Mouse (Mus musculus): ENCODE data around the gene Gapvd1.
"Not testable (repeated sequence)": the region's sequence is repeated elsewhere in the genome, so short reads cannot be mapped to it uniquely, and the experiment has no call there.

The Gapvd1 gene

DNA sequence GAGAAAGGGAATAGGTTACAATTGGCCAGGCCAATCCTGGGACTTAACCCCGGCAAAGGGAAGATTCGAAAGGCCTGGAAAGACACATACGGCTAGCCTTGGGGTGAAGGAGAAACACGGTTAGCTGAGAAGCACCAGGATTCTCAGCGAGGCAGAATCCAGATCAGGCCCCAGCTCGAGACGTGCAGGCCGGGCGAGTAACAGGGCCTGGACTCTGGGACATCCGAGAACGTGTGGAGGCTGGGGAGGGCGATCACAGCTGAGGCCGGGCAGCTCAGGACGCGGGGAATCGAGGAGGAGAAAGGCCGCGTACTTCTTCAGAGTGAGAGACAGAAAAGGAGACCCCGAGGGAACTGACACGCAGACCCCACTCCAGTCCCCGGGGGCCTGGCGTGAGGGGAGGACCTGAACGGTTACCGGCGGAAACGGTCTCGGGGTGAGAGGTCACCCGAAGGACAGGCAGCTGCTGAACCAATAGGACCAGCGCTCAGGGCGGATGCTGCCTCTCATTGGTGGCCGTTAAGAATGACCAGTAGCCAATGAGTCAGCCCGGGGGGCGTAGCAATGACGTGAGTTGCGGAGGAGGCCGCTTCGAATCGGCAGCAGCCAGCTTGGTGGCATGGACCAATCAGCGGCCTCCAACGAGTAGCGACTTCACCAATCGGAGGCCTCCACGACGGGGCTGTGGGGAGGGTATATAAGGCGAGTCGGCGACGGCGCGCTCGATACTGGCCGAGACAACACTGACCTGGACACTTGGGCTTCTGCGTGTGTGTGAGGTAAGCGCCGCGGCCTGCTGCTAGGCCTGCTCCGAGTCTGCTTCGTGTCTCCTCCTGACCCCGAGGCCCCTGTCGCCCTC lies 16.6 kb upstream of the Gapvd1 start, which contains the start of gene Hspa5:
Hspa5 (plus strand) TSS at position 603 of the 859 bp plus-strand sequence.
- DNase-seq (ENCODE audit: low spot score in 2 of 2): peak; percentile 97 to 99

DNA sequence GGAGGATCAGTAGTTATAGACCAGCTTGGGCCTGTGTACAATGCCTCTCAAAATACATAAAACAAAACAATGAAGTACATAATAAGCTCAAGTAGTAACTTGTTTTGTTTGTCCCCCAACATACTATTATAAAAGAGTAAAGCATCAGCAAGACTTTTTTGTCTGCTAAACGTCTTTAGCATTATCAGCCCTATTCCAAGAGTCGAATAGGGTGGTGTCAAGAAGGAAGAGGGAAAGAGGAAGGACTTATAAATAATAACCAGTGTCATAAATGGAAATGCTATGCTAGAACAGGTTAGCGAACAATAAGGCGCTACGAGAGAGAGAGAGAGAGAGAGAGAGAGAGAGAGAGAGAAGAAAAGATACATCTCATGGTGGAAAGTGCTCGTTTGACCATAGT lies 15.9 kb upstream of the Gapvd1 start:
- DNase-seq (ENCODE audit: low spot score in 2 of 2): no peak

DNA sequence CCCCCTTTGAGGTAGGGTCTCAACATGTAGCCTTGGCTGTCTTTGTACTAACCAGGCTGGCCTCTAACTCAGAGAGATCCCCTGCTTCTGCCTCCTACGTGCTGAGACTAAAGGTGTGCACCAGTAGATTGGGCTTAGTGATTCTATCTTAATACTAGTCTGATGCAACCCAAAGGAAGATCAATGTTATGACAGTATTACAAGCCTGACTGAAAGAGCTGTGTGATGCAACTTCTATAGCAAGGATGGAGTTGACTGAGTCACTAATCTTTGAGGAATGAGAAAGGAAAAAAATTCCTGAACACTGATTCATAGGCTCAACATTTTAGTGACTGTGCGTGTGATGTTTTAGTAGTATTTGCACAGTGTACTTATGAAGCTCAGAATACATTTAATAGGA lies 15.0 kb upstream of the Gapvd1 start:
- no peak for DNase-seq (ENCODE audit: low spot score in 2 of 2)

DNA sequence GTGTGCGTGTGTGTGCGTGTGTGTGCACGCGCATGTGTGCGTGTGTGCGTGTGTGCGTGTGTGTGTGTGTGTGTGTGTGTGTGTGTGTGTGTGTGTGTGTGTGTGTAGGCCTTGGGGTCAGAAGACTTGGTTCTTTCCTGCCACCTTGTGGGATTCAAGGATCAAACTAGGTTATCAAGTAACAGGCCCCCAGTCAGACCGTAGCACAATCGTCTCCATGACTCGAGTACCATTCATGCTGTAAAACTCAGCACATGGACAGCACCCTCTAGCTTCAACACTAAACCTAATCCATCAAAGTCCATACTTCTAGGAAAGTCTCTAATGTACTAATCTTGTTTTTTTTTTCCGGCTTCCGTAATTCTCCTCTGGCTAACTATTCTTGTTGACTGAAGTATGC lies 9.8 kb upstream of the Gapvd1 start:
- no peak for DNase-seq (ENCODE audit: low spot score in 2 of 2)

DNA sequence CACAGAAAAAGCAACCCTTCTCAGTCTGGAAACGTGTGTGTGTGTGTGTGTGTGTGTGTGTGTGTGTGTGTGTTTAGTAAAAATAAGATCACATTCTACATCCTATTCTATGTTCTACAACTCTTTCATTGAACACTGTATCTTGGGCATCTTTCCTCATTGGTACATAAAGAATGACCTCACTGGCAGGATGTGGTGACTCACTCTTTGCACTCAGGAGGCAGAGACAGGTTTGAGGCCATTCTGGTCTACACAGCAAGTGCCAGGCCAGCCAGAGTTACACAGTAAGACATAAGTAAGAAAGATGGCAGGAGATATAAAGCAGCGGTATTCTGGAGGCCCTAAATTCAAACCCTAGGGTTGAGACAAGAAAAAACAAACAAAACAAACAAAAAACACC lies 7.8 kb upstream of the Gapvd1 start:
- DNase-seq (ENCODE audit: low spot score in 2 of 2): no peak

DNA sequence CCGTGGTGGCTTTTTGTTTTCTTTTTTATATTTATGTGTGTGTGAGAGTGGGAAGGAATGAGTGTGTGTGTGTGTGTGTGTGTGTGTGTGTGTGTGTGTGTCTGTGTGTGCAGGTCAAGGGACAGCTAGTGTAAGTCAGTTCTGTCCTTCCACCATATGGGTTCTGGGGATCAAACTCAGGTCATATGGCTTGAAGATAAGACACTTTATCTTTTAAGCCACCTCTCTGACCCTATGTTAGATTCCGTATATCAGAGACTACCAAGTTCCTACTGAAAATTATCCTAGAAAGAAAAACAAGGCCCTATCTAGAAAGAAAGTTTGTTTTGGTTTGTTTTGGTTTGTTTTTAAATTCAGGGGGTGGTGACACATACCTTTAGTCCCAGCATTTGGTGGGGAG lies 7.1 kb upstream of the Gapvd1 start:
- DNase-seq (ENCODE audit: low spot score in 2 of 2): no peak

DNA sequence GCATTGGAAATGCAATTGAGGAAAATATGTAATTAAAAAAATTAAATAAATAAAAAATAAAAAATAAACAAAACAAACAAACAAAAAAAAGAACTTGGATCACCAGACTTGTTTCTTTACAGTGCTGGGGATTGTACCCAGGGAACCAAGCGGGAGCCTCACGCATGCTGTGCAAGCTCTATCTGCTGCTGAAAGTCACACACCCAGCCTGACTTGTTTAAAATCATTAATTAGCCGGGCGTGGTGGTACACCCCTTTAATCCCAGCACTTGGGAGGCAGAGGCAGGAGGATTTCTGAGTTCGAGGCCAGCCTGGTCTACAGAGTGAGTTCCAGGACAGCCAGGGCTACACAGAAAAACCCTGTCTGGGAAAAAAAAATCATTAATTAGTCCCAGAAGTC lies 6.2 kb upstream of the Gapvd1 start:
- not testable (repeated sequence) for DNase-seq (ENCODE audit: low spot score in 2 of 2)

DNA sequence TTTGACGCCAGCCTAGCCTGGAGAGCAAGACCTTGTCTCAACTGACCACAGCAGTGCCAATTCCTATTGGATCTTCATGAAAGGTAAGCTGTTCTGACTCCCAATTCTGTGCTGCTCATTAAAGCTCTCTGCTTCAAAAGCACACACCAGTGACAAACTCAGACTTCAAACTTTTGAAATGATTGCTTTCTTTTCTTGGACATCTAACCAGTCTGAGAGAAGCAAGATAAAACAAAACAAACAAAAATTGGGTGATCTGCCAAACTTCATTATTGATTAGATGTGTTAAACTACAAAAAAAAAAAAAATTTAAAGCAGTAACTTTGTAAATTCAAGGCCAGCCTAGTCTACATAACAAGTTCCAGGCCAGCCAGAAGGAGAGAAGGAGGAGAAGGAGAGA lies 2.3 kb upstream of the Gapvd1 start:
- DNase-seq (ENCODE audit: low spot score in 2 of 2): no peak

DNA sequence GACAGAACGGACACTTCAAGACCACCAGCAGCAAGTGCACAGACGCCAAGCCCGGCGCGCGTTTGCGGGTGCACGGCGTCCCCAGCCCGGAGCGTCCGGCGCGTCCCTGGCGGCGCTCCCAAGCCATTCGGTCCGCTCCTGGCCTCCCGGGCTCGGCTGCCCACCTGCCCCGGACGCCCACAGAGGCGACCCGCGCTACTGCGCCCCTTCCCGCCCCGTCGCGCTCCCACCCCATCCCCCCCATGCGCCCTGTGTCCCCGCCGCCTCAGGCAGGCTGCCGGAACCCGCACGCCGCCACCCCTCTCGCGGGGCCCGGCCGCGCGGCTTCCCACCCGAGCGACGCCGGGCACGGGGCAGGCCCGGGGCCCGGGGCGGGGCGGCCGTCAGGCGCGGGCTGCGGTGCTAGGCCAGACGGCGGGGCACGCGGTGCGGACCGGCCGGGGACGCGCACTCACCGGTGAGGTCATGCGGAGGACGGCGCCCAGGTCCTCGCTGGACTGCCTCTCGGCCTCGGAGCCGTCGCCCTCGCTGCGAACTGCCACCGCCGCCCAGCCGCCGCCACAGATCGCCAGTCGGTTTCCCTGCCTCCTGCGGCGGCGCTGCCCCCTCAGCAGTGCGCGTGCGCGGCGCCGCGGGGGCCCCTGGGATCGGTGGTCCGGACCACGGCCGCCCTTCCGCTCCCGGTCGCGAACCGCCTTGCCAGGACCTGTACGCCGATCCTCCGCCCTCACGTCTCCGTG lies 1.1 kb downstream of the Gapvd1 start:
- DNase-seq (ENCODE audit: low spot score in 2 of 2): peak; percentile 89 to 92

DNA sequence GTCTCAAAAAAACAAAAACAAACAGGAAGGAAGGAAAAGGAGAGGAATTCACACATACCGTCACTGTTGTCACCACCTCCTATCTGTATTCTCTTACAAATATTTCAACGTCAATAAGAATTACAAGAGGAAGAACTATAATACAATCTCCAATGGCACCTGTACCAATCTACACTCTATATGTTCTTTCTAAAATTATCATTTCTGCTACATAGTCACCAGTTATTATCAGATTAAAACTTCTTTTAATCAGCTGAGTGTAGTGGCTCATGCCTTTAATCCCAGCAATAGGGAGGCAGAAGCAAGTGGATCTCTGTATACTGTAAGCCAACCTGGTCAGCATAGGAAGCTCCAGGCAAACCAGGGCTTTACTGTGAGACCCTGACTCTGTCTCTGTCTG lies 4.8 kb downstream of the Gapvd1 start:
- DNase-seq (ENCODE audit: low spot score in 2 of 2): no peak

DNA sequence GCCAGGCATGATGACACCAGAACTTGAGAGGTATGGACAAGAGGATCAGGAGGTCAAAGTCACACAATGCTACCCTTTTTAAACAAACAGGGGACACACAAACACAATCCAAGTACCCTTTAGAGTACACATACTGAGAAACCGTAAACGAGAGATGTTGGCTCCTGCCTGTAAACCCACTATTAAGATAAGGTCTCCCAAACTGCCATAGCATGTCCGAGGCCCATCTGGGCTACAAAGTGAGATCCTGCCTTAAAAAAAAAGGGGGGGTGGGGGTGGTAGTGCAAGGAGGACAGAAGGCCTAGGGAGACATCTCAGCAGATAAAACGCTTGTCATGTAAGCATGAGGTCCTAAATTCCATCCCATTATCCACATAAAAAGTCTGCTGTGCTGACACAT lies 6.6 kb downstream of the Gapvd1 start:
- no peak for DNase-seq (ENCODE audit: low spot score in 2 of 2)

DNA sequence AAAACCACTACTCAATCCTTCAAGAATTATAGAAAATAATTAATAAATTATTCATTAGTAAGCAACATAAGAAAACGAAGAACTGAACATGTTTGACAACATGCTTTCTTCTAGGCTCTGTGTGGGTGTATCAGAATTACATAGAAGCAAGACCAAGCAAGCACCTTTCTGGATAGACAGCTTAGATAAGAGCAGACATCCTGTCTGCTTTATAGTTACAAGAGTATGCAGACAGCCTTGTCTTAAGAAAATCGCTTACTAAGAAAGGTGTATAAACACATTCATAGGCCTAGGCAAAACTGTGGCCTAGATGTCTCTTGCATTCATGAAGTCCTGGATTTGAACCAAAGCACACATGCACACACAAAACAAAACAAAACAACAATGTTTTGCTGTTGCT lies 9.4 kb downstream of the Gapvd1 start:
- no peak for DNase-seq (ENCODE audit: low spot score in 2 of 2)

DNA sequence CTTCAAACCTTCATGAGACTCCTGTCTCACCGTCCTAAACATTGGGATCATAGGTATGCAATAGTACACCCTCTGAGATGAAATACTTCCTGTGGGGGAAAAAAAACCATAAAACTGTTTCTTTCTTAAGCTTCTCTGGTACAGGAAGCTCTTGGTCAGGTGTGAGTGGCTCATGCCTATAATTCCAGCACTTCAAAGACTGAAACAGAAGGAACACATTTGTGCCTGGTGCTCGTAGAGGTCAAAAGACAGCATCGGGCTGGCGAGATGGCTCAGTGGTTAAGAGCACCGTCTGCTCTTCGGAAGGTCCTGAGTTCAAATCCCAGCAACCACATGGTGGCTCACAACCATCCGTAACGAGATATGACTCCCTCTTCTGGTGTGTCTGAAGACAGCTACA lies 10.6 kb downstream of the Gapvd1 start:
- DNase-seq (ENCODE audit: low spot score in 2 of 2): no peak

DNA sequence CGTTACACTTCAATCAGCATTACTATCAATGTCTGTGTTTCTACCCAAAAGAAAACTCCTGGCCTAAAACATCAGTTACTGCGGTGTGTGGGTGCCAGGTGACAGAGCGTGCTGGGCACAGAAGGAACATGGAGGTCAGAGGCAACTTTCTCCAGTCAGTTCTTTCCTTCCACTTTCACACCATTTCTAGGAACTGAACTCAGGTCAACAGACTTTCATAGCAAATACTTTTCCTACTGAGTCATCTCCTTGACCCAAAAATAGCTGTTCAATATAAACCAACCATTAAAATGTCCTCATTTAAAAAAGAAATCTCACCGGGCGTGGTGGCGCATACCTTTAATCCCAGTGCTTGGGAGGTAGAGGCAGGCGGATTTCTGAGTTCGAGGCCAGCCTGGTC lies 12.4 kb downstream of the Gapvd1 start:
- no peak for DNase-seq (ENCODE audit: low spot score in 2 of 2)

DNA sequence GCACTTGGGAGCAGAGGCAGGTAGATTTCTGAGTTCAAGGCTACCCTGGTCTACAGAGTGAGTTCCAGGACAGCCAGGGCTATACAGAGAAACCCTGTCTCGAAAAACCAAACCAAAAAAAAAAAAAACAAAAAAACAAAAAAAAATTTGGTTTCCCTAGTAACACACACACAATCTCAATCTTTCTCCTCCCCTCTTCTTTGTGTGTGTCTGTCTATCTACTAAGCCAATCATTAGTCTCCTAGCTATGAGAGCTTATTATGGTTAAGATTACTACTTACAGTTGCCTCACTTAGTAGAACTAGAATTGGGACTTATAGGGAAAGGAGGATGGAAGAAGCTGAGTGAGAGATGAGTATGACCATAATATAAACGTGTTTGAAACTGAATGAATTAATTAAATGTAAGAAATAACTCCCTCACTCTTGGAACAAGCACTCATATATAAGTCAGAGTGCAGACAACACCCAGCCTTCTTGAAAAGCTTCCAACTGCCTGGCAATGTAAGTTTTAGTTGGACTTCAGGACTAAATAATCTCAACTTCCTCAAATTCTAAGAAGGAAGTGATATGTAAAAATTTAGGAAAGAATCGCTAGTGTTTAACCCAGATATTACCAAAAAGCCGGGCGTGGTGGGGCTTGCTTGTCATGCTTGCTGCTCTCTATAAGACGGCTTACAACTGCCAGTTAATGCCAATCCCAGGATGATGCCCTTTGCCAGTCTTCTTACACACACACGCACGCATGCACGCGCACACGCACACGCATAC lies 13.5 kb downstream of the Gapvd1 start:
- DNase-seq (ENCODE audit: low spot score in 2 of 2): peak in 1 of 2 experiments; percentile 31

DNA sequence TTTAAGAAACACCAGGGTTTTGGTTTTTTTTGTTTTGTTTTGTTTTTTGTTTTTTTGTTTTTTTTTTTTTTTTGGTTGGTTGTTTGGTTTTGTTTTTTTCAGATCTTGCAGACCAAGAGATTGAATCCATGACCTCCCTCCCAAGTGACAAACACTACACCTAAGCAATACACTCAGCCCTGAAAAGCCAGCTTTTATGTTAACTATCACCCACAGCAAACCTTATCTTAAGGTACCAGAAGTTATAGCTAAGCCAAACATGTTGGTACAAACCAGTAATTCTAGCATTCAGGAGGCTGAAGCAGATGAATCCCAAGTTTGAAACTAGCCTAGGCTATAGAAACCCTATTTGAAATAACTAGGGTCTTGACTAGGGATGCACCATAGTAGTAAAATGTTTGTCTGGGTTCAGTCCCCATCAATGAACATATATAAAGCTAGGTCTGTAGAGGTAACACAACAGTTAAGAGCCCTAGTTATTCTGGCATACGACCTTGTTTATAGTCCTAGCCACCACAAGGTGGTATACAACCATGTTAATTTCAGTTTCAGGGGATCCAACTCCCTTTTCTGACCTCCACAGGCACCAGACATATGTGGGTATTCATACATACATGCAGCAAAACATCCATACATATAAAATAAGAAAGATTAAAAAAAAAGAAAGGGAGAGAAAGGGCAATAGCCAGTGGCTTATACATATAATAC lies 15.2 kb downstream of the Gapvd1 start:
- no peak for DNase-seq (ENCODE audit: low spot score in 2 of 2)

DNA sequence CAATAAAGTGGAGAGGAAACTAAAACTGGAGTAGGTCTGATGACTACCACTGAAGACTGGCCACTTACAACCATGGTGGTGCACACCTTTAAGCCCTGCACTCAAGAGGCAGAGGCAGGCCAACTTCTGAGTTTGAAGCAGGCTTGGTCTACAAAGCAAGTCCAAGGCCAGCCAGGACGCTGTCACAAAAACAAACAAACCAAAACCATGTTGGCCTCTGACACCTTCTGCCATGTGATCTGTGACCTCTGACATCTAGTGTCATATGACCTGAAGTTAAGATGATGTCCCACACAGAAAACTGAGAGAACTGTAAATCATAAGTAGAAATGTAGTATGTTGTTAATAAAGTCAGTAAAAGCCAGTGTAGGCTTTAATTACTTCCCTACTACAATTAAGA lies 17.1 kb downstream of the Gapvd1 start:
- no peak for DNase-seq (ENCODE audit: low spot score in 2 of 2)

DNA sequence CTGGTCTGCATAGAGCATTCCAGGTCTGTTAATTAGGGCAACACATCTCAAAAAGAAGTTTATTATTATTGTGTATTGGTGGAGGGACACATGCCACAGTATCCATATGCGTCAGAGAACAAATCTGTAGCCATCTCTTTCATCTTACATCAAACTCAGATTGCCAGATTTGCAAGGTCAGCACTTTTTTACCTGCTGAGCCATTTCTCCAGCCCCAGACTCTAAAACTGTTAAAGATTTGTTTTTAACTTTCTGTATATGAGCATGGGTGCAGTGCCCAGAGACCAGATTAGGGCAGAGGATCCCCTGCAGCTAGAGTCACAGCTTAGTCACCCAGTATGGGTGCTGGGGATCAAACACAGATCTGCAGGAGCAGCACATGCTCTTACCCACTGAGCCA lies 18.4 kb downstream of the Gapvd1 start:
- DNase-seq (ENCODE audit: low spot score in 2 of 2): no peak

DNA sequence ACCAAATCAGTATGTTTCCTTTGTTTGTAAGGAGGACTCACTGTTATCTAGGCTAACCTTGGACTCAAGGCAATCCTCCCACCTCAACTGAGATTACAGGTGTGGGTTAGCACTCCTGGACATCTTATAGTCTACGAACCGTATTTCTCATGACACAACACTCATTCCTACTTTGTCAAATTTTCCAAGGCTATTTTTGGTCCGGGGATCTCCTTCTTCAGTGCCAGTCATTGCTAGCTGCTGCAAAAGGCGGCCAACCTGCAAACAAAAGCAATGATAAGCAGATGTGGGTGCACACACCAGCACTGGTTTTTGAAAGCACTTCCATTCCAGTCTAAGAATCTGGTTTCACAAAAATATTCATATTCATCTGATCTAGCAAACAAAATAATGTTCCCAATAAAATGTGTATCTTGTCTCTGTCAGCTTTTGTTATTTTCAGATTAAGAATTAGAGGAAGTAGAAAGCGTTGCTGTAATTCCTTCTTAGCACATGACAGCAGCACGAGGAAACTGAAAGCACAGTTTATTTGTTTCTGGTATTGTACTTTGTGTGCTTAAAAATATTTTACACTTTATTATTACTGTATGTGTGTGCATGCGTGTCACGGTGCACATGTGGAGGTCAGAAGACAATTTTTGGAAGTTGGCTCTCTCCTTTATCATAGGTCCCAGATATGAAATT lies 27.8 kb downstream of the Gapvd1 start:
- DNase-seq (ENCODE audit: low spot score in 2 of 2): no peak

DNA sequence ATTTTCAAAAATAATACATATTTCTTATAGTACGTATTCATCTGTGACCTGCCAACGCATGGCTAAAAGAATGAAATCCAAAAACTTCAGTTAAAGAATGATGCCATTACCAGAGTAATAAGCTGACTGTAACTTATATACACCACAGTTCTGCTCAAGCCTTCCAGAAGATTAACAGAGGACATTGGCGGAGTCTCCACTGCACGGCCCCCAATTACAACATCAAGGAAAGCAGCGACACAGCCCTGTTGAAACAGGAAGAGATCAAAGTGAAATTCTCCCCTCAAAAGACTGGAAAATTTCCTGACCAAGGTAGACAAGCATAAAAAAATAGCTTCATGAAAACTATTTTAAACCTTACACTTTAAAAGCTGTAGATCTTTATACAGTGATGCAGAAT lies 29.8 kb downstream of the Gapvd1 start:
- no peak for DNase-seq (ENCODE audit: low spot score in 2 of 2)

DNA sequence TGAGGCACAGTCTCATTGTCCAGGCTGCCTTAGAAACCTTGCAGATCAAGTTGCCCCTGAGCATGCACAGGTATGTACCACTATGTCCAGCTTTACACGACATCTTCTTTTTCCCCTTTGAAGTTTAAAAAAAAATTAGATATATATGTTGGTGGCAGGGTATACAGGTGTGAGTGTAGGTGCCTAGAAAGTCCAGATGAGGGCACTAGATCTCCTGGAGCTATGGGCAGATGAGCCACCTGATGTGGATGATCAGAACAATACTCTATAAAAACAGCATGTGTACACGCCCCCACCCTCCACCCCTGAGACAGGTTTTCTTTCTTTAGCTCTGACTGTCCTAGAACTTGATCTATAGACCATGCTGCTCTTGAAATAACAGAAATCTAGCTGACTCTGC lies 36.8 kb downstream of the Gapvd1 start:
- no peak for DNase-seq (ENCODE audit: low spot score in 2 of 2)

All from spleen, postnatal 10 days (tissue).